Mouse (Mus musculus): ENCODE measurements around the gene Lin7a.

The Lin7a gene

GRCm38 (mm10) chr10:107323865-107324264, 52.4 kb downstream of the Lin7a start:
- no peak for DNase-seq (ENCODE audit: low spot score)

- DNase-seq (ENCODE audit: low spot score) = no peak
Measured at GRCm38 (mm10) chr10:107325558-107325957, 54.1 kb downstream of the Lin7a start.

GRCm38 (mm10) chr10:107339524-107339923, 68.0 kb downstream of the Lin7a start:
- no peak for DNase-seq (ENCODE audit: low spot score)

GRCm38 (mm10) chr10:107341151-107341550, 69.7 kb downstream of the Lin7a start:
- DNase-seq (ENCODE audit: low spot score) = no peak

- no peak for DNase-seq (ENCODE audit: low spot score)
Measured at GRCm38 (mm10) chr10:107344200-107344599, 72.7 kb downstream of the Lin7a start.

DNA sequence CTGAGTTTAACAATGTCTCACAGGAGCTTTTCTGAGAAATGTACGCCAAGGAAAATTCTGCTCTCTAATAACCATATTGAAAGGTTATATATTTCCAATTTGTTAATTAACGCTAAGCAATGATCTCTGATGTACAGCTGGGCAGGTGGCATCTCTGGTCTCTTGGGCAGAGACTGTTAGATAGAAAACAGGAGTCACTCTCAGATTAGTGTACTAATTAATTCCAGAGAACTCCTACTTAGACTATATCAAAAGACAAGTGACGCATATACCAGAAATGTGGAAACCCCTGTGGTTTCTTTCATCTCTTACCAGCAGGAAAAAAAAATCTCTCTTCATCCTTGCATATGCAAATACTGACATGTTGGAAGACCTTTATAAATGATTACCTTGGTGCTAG, 76.4 kb downstream of the Lin7a start:
- no peak for DNase-seq (ENCODE audit: low spot score)

GRCm38 (mm10) chr10:107351696-107352485, 80.4 kb downstream of the Lin7a start:
- DNase-seq (ENCODE audit: low spot score) = no peak

DNA sequence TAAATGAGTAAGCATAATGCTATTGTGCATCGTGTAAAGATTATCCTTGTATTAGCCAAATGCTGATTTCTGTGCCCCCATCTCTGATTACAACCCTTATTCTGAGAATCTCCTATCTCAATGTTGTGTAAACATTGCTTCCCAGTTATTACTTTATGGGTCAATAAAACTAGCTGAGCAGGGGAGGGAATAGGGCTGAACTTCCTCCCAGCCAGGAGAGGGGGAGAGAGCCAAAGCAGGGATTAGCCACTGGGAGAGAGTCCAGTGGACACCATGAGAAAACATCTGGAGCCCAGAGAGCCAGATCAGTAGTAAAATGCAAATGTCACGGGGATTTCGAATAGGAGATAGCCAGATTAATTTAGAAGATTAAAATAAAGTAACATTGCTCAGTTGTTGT, 82.0 kb downstream of the Lin7a start:
- DNase-seq (ENCODE audit: low spot score) = no peak

DNA sequence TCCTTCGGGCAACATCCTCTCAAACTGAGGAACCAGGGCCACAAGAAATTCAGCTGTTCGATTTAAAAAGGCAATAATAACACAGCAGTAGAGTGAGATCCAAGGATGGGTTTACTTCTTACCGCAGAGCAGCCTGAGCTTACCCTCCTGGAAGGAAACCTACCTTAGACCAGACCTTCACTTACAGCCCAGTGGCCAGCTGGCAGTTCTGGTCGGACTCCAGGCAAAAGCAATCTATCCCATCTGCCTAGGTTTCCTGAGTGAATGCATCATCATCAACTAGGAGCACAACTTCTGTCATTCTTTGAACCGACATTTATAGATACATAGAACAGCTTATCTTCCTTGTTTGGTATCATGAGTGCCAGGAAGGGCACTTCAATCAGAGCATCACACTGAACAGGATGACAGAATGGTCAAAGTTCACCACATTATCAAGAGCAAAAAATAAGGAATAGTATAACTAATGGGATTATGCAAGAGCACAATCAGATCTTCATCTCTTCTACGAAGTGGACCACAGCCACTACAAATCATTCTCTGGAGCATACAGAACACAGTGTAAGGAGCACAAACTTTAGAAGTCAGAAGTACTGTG, 87.1 kb downstream of the Lin7a start:
- DNase-seq (ENCODE audit: low spot score) = no peak

DNA sequence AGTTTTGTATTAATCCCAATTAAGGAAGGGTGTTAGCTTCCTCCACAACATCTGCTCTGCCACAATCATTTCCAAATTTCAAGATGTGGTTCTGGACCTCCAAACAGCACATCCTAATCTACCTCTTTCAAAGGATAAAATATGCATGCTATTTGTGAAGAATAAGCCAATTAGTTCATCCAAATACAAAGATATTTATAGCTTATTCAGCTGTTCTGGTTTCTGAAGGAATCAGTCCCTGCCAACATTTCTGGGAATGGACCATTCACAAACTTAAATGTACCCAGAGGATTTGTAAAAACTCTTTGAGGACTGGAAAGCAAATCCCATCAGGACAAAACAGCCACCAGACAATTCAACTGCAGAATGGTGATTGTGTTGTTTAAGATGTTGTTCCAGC, 87.8 kb downstream of the Lin7a start:
- DNase-seq (ENCODE audit: low spot score) = no peak

GRCm38 (mm10) chr10:107361546-107361945, 90.1 kb downstream of the Lin7a start:
- no peak for DNase-seq (ENCODE audit: low spot score)

DNA sequence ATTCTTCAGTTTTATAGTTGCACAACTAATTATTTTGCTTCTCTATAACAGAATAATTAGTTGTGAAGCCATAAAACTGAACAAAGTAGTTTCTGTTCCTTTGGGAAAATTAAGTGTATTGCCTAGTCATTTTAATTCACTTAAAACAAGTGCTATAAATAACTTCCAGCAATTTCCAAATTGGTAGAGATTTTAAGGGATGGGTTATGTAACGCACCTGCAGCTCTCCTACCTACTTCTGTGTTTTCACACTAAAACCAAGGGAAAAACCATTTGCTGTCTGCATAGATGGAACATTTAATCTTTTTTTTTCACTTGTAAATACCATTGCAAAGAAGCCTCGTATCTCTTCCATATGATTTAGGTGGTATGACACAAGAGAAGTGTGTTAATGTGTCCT, 90.5 kb downstream of the Lin7a start:
- DNase-seq (ENCODE audit: low spot score) = no peak

GRCm38 (mm10) chr10:107363049-107363816, 91.7 kb downstream of the Lin7a start:
- no peak for DNase-seq (ENCODE audit: low spot score)

DNA sequence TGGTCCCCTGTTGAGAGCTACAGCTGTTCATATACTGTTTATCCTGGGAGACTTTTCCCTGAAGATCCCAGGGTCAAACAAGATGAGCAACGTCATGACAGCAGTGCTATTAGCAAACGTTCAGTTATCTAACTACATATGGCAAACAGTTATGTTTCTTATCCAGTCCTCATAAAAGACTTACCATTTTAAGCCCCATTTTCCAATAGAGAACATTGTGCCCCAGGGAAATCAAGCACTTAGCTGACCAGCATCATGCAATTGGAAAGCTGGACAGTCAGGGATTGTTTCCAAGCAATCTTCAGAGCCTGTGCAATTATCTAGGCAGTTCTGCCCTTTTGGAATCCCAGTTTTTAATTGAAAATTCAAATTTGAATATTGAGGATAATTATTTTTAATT, 105.7 kb downstream of the Lin7a start:
- no peak for DNase-seq (ENCODE audit: low spot score)

DNA sequence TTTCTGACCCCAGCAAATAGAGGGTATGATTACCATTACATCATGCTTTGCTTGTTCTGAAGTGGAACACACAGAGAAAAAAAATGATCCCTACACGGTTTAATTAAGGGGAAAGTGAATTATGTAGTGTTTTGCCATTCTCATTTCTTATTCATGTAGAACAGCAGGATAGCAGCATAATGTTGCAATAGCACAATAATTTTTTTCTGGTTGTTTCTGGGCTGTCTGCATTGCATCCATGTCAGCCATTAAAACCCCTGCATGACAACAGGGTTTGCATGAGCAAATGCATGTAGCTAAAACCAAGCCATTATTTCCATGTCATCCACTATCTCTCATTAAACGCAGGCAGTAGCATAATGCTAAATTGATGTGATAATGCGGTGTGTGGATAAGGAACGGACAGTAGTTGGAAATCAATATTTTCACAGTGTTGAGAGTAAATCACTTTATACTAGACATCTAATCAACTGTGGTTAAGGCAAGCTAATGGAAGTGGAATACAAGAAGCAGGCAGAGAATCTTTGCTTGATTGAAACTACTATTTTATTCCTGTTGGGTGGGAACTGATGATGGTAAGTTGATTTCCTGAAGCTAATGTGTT, 109.8 kb downstream of the Lin7a start:
- no peak for DNase-seq (ENCODE audit: low spot score)

- DNase-seq (ENCODE audit: low spot score) = no peak
Measured at GRCm38 (mm10) chr10:107383825-107384224, 112.3 kb downstream of the Lin7a start.

DNA sequence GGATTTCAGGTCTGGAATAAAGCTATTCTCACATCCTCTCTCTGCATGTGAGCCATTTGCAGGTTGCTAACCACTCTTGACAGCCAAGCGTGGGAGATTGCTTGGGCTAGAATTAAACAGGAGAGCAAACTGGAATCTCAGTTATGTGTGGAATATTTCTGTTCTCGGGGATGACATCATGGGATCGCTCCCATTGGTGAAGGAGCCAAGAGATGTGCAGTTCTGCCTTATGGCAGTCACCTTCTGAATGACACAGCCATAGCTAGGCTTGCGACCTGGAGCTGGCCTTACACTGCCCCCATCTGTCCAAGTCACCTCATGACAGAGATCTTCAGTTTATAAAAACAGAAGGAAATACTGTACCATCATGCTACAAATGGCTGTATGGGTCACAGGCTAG, 118.0 kb downstream of the Lin7a start:
- DNase-seq (ENCODE audit: low spot score) = peak; percentile 56

DNA sequence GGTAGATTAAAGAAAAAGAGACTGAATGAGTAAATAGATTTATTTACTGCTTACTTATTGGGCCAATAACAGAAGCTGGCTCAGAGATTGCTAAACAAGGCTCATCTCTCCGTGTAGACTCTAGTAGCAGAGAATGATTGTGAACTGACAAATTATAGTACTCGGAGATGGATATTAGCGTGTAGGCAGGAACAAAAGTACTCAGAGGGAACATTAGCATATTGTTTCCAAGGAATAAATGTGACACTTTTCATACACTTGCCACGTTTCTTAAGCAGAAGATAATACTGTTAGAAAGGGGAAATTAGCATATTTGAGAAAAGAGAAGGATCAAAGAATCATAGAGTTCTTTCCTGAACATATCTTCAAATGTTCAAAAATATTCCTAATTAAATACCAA, 133.9 kb downstream of the Lin7a start:
- no peak for DNase-seq (ENCODE audit: low spot score)

DNA sequence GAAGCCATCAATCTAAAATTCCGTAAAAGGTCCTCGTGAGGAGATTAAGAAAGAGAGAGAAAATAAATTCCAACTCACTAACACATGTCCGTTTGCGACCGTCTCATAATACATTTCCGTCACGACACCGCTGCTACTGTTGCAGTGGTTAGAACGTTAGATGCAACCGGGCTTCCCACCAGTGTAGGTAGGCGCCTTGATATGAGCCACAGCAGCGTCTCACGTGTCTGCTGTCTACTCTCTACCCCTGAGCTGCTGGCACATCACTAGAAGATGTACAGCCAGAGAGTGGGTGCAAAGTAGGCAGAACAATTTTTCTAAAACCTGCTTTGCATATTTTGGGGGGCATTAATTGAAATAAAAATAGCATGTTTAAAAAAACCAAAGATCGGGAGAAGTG, 146.8 kb downstream of the Lin7a start:
- DNase-seq (ENCODE audit: low spot score) = no peak

DNA sequence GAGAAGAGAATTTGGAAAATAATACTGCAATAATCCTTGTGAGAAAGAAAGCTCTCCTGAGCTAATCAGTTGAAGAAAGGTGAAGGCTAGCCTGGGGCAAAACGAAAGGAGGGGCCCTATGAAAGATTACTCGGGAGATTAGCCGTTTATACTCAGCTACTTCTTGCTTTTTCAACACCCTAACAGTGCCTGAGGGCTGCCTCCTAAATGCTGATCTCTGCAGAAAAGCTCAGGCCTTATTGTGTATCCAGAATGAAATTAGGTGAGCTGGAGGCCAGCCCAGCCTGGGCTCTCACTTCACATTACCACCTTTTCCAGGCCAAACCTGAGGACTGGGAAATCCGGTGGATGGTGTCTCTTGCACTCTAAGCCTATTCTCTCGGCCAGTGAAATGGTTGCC, 165.5 kb downstream of the Lin7a start:
- DNase-seq (ENCODE audit: low spot score) = no peak

GRCm38 (mm10) chr10:107442781-107443180, 171.3 kb downstream of the Lin7a start:
- DNase-seq (ENCODE audit: low spot score) = peak; percentile 61

- DNase-seq (ENCODE audit: low spot score) = no peak
Measured at GRCm38 (mm10) chr10:107449496-107450330, 178.2 kb downstream of the Lin7a start.
